Comparison of ENCODE assay signal across 9 mouse cellular contexts in the genomic region with DNA sequence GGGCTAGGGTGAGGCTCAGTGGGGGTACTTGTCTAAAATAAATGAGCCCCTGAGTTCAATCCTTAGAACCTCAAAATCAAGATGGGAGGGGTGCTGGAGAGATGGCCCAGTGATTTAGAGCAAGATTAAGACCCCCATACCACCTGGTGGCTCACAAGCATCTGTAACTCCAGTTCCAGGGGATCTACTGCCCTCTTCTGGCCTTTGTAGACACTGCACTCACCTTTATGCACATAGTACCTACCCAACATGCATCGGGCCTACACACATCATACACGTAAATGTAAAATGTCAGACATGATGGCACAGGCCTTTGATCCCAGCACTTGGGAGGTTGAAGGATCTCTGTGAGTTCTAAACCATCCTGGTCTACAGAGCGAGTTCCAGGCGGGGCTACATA. TPM values are rescaled to one million over a fixed set of nuclear protein-coding genes. Genes with fewer than 3 reads are reported as not detected.
DNase-seq lines count a peak whose midpoint lies in the region; TF ChIP-seq lines count a peak whose summit lies in the region.
"Had no signal": no experiment of that assay in that cellular context is flagged by ENCODE, and none has a peak within 500 bp of the region (broad histone marks: within the 10 kb centered on the region; RNA-seq: fewer than 3 reads in every experiment).

No protein-coding gene starts in this region.

- TF ChIP-seq CTCF in C2C12 (IDR thresholded peaks at IDR 0.05; ENCODE audit: control insufficient read depth, insufficient read depth, insufficient read length) = peak; percentile 27

- H3K4me3 ChIP-seq in C2C12 (ENCODE audit: insufficient read depth, poor library complexity, severe bottlenecking) = no peak overlapping the region
- H3K4me3 ChIP-seq: stomach, embryonic 15.5 days had no signal

- no peaks in the 10 kb centered on the region for H3K27me3 ChIP-seq in C2C12 (ENCODE audit: control insufficient read depth, insufficient read depth, insufficient read length)
- H3K27me3 ChIP-seq: stomach, embryonic 15.5 days had no signal

- no peaks in the 10 kb centered on the region for H3K36me3 ChIP-seq in C2C12 (ENCODE audit: control insufficient read depth, insufficient read depth)
- H3K36me3 ChIP-seq: stomach, embryonic 15.5 days had no signal

- H3K79me3 ChIP-seq in C2C12 (ENCODE audit: low read depth) = no peaks in the 10 kb centered on the region

- peak; percentile 43 for DNase-seq in kidney, adult 18-20 months
- no peak for DNase-seq in kidney, adult 11 months
- DNase-seq in 416B (ENCODE audit: low read depth) = peak; percentile 60
- peak; percentile 14 for DNase-seq in embryo, embryonic 11 days
- DNase-seq in T-cell, adult 2 months (ENCODE audit: low spot score) = no peak
- no peak for DNase-seq in right cerebral cortex, adult 18-20 months
- DNase-seq in left cerebral cortex, adult 8-10 months (ENCODE audit: low spot score in 2 of 2) = no peak

- H3K79me2 ChIP-seq in C2C12 (ENCODE audit: control insufficient read depth, insufficient read depth) = no peaks in the 10 kb centered on the region

- H3ac ChIP-seq in C2C12 (ENCODE audit: control insufficient read depth, insufficient read length, low read depth) = no peak overlapping the region

TF ChIP-seq in C2C12, 6 proteins besides CTCF, POLR2A, EP300 and RAD21:
- TF ChIP-seq MYOD1 (IDR thresholded peaks at IDR 0.05; ENCODE audit: control insufficient read depth, insufficient read length, low read depth) = no peak
- TF ChIP-seq FOSL1 (IDR thresholded peaks at IDR 0.05; ENCODE audit: insufficient read depth, low read length, poor library complexity, severe bottlenecking) = no peak
- TF ChIP-seq MYOG (IDR thresholded peaks at IDR 0.05; ENCODE audit: control insufficient read depth, extremely low read depth, insufficient read length) = no peak
- no peak for TF ChIP-seq MAX (IDR thresholded peaks at IDR 0.05)
- TF ChIP-seq CEBPB (IDR thresholded peaks at IDR 0.05; ENCODE audit: low read depth) = no peak
- no peak for TF ChIP-seq USF1 (IDR thresholded peaks at IDR 0.05; ENCODE audit: low read depth)

RNA-seq across cellular contexts. Expression of a gene that starts 11.8 kb away (rescaled TPM):
- polyA plus RNA-seq in C2C12 (2012; fragmentation: generic; extraction: Trizol) = 1.7 TPM
- total RNA-seq in left cerebral cortex, adult 8-10 months (2022) = 10 to 100 TPM; 15.8 to 18.7 (median 17.1) TPM

RNA-seq across cellular contexts. Expression of a gene that starts 14.0 kb away (rescaled TPM):
- not detected for polyA plus RNA-seq in C2C12 (2012; fragmentation: generic; extraction: Trizol)
- total RNA-seq in left cerebral cortex, adult 8-10 months (2022) = not detected

RNA-seq across cellular contexts. Expression of a gene that starts 32.4 kb away (rescaled TPM):
- polyA plus RNA-seq in C2C12 (2012; fragmentation: generic; extraction: Trizol) = 26.7 TPM
- total RNA-seq in left cerebral cortex, adult 8-10 months (2022) = 1 to 10 TPM; 6.5 to 8.0 (median 7.4) TPM

RNA-seq across cellular contexts. Expression of a gene that starts 39.9 kb away (rescaled TPM):
- polyA plus RNA-seq in C2C12 (2012; fragmentation: generic; extraction: Trizol) = 7.8 TPM
- total RNA-seq in left cerebral cortex, adult 8-10 months (2022) = 1 to 10 TPM in 2 of 4 experiments, under 1 TPM in 1, not detected in 1; 0.57 to 6.4 (median 2.9) TPM

Comparison
In these comparisons a context has a peak if more than half of its experiments do, and no peak if none do; other contexts are left out.
1. DNase-seq: peak in kidney, adult 18-20 months (single experiment), 416B (single experiment) and embryo, embryonic 11 days (single experiment); none in kidney, adult 11 months (single experiment), T-cell, adult 2 months (single experiment), right cerebral cortex, adult 18-20 months (single experiment) and left cerebral cortex, adult 8-10 months (0 of 2).